Mouse (Mus musculus) liver, adult 2 months (tissue): ENCODE data around the gene Spns1.

ENCODE experiments used
- CTCF ChIP-seq: fragments of 200-500 bp; IDR thresholded peaks from 2 replicates; pipeline ENCODE4 v1.5.1; 2011; ENCODE audit warnings: low read depth, low read length, control low read depth
- POLR2A ChIP-seq: fragments of 200-500 bp; IDR thresholded peaks from 2 replicates; pipeline ENCODE4 v1.6.1; 2011; ENCODE audit warnings: low read length, control low read depth; ENCODE audit not compliant: insufficient read depth; ENCODE audit errors: extremely low read depth

DNA sequence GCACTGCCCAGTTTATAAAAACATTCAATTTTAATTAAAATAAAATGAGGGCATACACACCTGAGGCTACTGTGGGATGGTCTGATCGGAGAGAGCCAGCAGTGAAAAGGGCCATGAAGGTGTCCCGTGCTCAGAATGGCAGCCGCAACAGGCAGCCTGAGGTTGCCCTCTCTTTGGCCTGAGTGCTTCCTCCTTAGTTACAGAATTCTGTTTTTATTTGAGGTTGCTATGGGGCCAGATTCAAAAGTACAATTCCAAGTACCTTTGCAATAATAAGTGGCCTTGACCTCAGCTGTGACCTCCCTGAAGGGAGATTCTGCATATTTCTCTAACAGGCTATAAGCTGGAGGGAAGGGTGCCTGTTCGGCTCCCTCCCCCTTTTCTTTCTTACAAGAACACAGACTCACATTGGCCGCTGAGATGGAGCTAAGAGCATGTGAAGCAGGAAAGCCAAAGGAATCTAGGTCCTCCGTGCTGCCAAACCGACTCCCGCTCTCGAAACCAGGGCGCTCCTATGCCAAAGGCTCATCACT, 25.8 kb downstream of the Spns1 start:
- no peak for TF ChIP-seq POLR2A
- no peak for TF ChIP-seq CTCF
